Mouse (Mus musculus) right cerebral cortex, postnatal 14 days (tissue): ENCODE data around the gene Ip6k1.

Experiments used
- DNase-seq: peaks from one replicate; pipeline ENCODE4 v3.0.0; 2022

Ip6k1 gene

GRCm38 (mm10) chr9:108001922-108002770 lies at the start of gene Ip6k1:
Gene Ip6k1, plus strand, starts transcription at chr9:108002501.
- peak; percentile 100 for DNase-seq

GRCm38 (mm10) chr9:107955613-107956289 lies 46.5 kb upstream of the Ip6k1 start:
- no peak for DNase-seq

GRCm38 (mm10) chr9:107957141-107957540 lies 45.2 kb upstream of the Ip6k1 start:
- no peak for DNase-seq

- no peak for DNase-seq
Measured at GRCm38 (mm10) chr9:107959896-107960295, 42.4 kb upstream of the Ip6k1 start.

GRCm38 (mm10) chr9:107960928-107961327 lies 41.4 kb upstream of the Ip6k1 start:
- DNase-seq, result no peak

- peak; percentile 75 for DNase-seq
Measured at GRCm38 (mm10) chr9:107961351-107961762, 40.9 kb upstream of the Ip6k1 start.

GRCm38 (mm10) chr9:107961881-107962280 lies 40.4 kb upstream of the Ip6k1 start:
- DNase-seq, result peak; percentile 64

GRCm38 (mm10) chr9:107962916-107963315 lies 39.4 kb upstream of the Ip6k1 start:
- DNase-seq, result no peak

GRCm38 (mm10) chr9:107963700-107964099 lies 38.6 kb upstream of the Ip6k1 start:
- peak; percentile 89 for DNase-seq

- DNase-seq, result no peak
Measured at GRCm38 (mm10) chr9:107964681-107965080, 37.6 kb upstream of the Ip6k1 start.

GRCm38 (mm10) chr9:107966676-107967075 lies 35.6 kb upstream of the Ip6k1 start:
- no peak for DNase-seq

GRCm38 (mm10) chr9:107967437-107967836 lies 34.9 kb upstream of the Ip6k1 start:
- no peak for DNase-seq

- no peak for DNase-seq
Measured at GRCm38 (mm10) chr9:107968531-107968930, 33.8 kb upstream of the Ip6k1 start.

GRCm38 (mm10) chr9:107970311-107970710 lies 32.0 kb upstream of the Ip6k1 start:
- no peak for DNase-seq

- DNase-seq, result no peak
Measured at GRCm38 (mm10) chr9:107971690-107972541, 30.4 kb upstream of the Ip6k1 start.

GRCm38 (mm10) chr9:107974491-107975171 lies 27.7 kb upstream of the Ip6k1 start:
- DNase-seq, result no peak

GRCm38 (mm10) chr9:107975399-107976386 lies 26.6 kb upstream of the Ip6k1 start, which contains the start of gene Uba7:
Gene Uba7, plus strand, starts transcription at chr9:107975505.
- DNase-seq, result no peak

GRCm38 (mm10) chr9:107978815-107979214 lies 23.5 kb upstream of the Ip6k1 start:
- no peak for DNase-seq

- no peak for DNase-seq
Measured at GRCm38 (mm10) chr9:107981684-107982605, 20.4 kb upstream of the Ip6k1 start.
